Mouse (Mus musculus): ENCODE data around the gene Olfr96. TPM values are rescaled to one million over a fixed set of nuclear protein-coding genes. Genes with fewer than 3 reads are reported as not detected.

The Olfr96 gene
- polyA plus RNA-seq (2015; fragmentation: Nextera tagmentation; extraction: Ambion mirVana), result not detected in 2 replicates

- Histone ChIP-seq H3K27me3 (peaks cover 7% of the 10 kb centered on the region; the same call in 1 of the 2 replicates), H3K4me3 (replicated peaks) (no peak within 1 kb of the TSS), H3K9ac (no peak within 1 kb of the TSS), H3K27ac (no peak within 1 kb of the TSS), H3K36me3 (no peaks in the 10 kb centered on the region), H3K4me2 (no peak within 1 kb of the TSS), H3K9me3 (replicated peaks) (no peaks in the 10 kb centered on the region; the same call in 1 of the 2 replicates), H3K4me1 (no peaks in the 10 kb centered on the region)
- WGBS, result 57% methylated on average over 4 of the region's 4 CpGs
- ATAC-seq (replicated peaks; ENCODE audit: low FRiP score), result no peak
Measured at GRCm38 (mm10) chr17:37219846-37220245, at the start of gene Olfr96. TSS of gene Olfr96 (plus strand) at chr17:37220146.

DNA sequence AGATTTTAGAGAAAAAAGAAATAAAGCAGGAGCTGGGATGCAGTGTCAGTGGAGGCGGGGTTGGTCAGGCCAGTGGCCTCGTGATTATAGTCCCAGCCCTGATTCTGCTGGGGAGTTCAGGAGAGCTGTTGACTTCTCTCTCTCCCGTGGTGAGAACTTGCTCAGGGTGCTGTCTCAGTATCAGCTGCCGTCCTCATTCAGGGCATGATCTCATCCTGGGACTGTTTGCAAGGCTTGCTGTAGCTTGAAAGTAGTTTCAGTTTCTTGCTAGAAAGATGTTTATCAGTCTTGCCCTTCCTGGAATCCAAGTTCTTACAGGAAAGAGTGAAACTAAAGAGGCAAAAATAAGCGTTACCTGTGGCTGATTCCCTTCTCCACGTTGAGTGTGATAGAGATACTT, 34.5 kb upstream of the Olfr96 start:
- no peaks in the 10 kb centered on the region for H3K9me3 ChIP-seq (replicated peaks)
- ATAC-seq (replicated peaks; ENCODE audit: low FRiP score), result no peak
- H3K27me3 ChIP-seq, result 0 out of 2 replicates have a peak, but pooled peaks cover 3% of the 10 kb centered on the region
- no peaks in the 10 kb centered on the region for H3K36me3 ChIP-seq
- H3K27ac ChIP-seq, result no peak overlapping the region
- H3K4me1 ChIP-seq, result no peaks in the 10 kb centered on the region
- no peak overlapping the region for H3K9ac ChIP-seq
- WGBS, result 38% methylated on average over 6 of the region's 6 CpGs
- H3K4me3 ChIP-seq (replicated peaks), result no peak overlapping the region
- H3K4me2 ChIP-seq, result no peak overlapping the region

DNA sequence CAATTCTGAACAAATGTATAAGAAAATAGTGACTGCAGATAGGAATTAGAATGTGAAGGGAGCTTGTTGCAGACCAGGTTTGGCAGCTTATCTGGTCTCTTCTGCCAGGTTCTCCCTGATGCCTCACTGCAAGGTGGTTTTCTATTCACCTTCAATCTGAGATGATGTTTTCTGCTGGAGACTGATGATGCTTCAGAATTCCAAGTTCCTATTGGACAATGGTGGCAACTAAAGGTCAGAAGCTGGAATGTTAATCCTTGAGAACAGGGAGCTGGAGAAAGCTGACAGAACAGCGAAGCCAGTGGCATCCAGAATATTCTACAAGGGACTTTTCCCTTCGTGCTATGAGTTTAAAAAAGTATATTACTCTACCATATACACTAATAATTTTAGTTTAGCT, 29.2 kb upstream of the Olfr96 start:
- Histone ChIP-seq H3K9ac (no peak overlapping the region), H3K4me1 (no peaks in the 10 kb centered on the region), H3K4me2 (no peak overlapping the region), H3K27me3 (peaks cover 14% of the 10 kb centered on the region), H3K9me3 (replicated peaks) (no peaks in the 10 kb centered on the region), H3K36me3 (no peaks in the 10 kb centered on the region), H3K27ac (no peak overlapping the region), H3K4me3 (replicated peaks) (no peak overlapping the region)
- 48% methylated on average over 2 of the region's 2 CpGs for WGBS
- no peak for ATAC-seq (replicated peaks; ENCODE audit: low FRiP score)

GRCm38 (mm10) chr17:37193032-37193431, 26.9 kb upstream of the Olfr96 start:
- Histone ChIP-seq H3K36me3 (no peaks in the 10 kb centered on the region), H3K27me3 (peaks cover 37% of the 10 kb centered on the region), H3K4me2 (no peak overlapping the region), H3K4me3 (replicated peaks) (no peak overlapping the region), H3K27ac (no peak overlapping the region), H3K9me3 (replicated peaks) (no peaks in the 10 kb centered on the region), H3K4me1 (peaks cover 11% of the 10 kb centered on the region; the same call in 1 of the 2 replicates), H3K9ac (no peak overlapping the region)
- ATAC-seq (replicated peaks; ENCODE audit: low FRiP score), result no peak

- ATAC-seq (replicated peaks; ENCODE audit: low FRiP score), result no peak
- H3K9me3 ChIP-seq (replicated peaks), result no peaks in the 10 kb centered on the region
- no peak within 1 kb of the TSS for H3K9ac ChIP-seq
- WGBS, result 82% methylated on average over 2 of the region's 2 CpGs
- peaks cover 11% of the 10 kb centered on the region; the same call in 1 of the 2 replicates for H3K4me1 ChIP-seq
- H3K36me3 ChIP-seq, result no peaks in the 10 kb centered on the region
- no peak within 1 kb of the TSS for H3K4me3 ChIP-seq (replicated peaks)
- peaks cover 43% of the 10 kb centered on the region for H3K27me3 ChIP-seq
- no peak within 1 kb of the TSS for H3K27ac ChIP-seq
- no peak within 1 kb of the TSS for H3K4me2 ChIP-seq
Measured at GRCm38 (mm10) chr17:37193656-37194055, 26.3 kb upstream of the Olfr96 start, which contains the start of gene Ubd. TSS of gene Ubd (plus strand) at chr17:37193892.

DNA sequence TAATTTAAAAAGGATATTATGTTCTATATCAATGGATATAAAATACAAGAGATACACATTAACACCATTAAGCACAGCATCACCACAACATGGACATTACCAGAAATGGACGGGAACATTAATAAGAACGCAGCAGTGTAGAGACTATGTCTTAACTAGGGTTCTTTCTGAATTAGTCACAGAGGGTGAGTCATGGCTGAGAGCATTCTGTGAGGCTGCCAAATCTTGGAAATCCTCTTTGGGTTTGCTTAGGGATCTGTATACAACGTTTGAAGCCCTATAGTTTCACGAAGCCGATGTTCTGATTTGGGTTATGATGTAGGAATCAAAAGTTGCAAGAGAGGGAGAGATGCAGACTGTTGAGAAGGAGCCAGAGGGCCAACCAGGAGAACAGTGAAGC, 25.2 kb upstream of the Olfr96 start:
- no peak for ATAC-seq (replicated peaks; ENCODE audit: low FRiP score)
- peaks cover 11% of the 10 kb centered on the region; the same call in 1 of the 2 replicates for H3K4me1 ChIP-seq
- WGBS, result 88% methylated on average over 5 of the region's 5 CpGs
- no peak overlapping the region for H3K4me2 ChIP-seq
- no peak overlapping the region for H3K9ac ChIP-seq
- no peaks in the 10 kb centered on the region for H3K9me3 ChIP-seq (replicated peaks)
- no peak overlapping the region for H3K27ac ChIP-seq
- no peaks in the 10 kb centered on the region for H3K36me3 ChIP-seq
- peaks cover 52% of the 10 kb centered on the region for H3K27me3 ChIP-seq
- no peak overlapping the region for H3K4me3 ChIP-seq (replicated peaks)

GRCm38 (mm10) chr17:37196845-37197724, 22.9 kb upstream of the Olfr96 start:
- Histone ChIP-seq H3K36me3 (no peaks in the 10 kb centered on the region), H3K4me3 (replicated peaks) (peak overlapping the region; percentile 48), H3K4me2 (peak overlapping the region; percentile 87), H3K9me3 (replicated peaks) (no peaks in the 10 kb centered on the region), H3K27ac (no peak overlapping the region), H3K27me3 (peaks cover 70% of the 10 kb centered on the region), H3K4me1 (peaks cover 11% of the 10 kb centered on the region; the same call in 1 of the 2 replicates), H3K9ac (no peak overlapping the region)
- ATAC-seq (replicated peaks; ENCODE audit: low FRiP score), result peak; percentile 93
- WGBS, result under 1% methylated on average over 77 of the region's 77 CpGs

- H3K27me3 ChIP-seq, result peaks cover 58% of the 10 kb centered on the region
- no peaks in the 10 kb centered on the region for H3K36me3 ChIP-seq
- H3K9me3 ChIP-seq (replicated peaks), result no peaks in the 10 kb centered on the region
- peaks cover 11% of the 10 kb centered on the region; the same call in 1 of the 2 replicates for H3K4me1 ChIP-seq
- no peak for ATAC-seq (replicated peaks; ENCODE audit: low FRiP score)
- H3K27ac ChIP-seq, result no peak within 1 kb of the TSS
- no peak within 1 kb of the TSS for H3K9ac ChIP-seq
- no peak within 1 kb of the TSS for H3K4me3 ChIP-seq (replicated peaks)
- H3K4me2 ChIP-seq, result no peak within 1 kb of the TSS
- WGBS, result 73% methylated on average over 2 of the region's 2 CpGs
Measured at GRCm38 (mm10) chr17:37200894-37201293, 19.1 kb upstream of the Olfr96 start, which contains the start of gene Olfr94. TSS of gene Olfr94 (minus strand) at chr17:37200994.

GRCm38 (mm10) chr17:37203206-37203916, 16.6 kb upstream of the Olfr96 start:
- WGBS, result under 1% methylated on average over 4 of the region's 4 CpGs
- H3K4me2 ChIP-seq, result no peak overlapping the region
- H3K4me1 ChIP-seq, result no peaks in the 10 kb centered on the region
- H3K4me3 ChIP-seq (replicated peaks), result no peak overlapping the region
- no peaks in the 10 kb centered on the region for H3K9me3 ChIP-seq (replicated peaks)
- no peaks in the 10 kb centered on the region for H3K36me3 ChIP-seq
- ATAC-seq (replicated peaks; ENCODE audit: low FRiP score), result peak; percentile 76
- no peak overlapping the region for H3K9ac ChIP-seq
- H3K27ac ChIP-seq, result no peak overlapping the region
- peaks cover 39% of the 10 kb centered on the region for H3K27me3 ChIP-seq

GRCm38 (mm10) chr17:37203917-37204236, 16.1 kb upstream of the Olfr96 start:
- Histone ChIP-seq H3K4me3 (replicated peaks) (no peak overlapping the region), H3K9ac (no peak overlapping the region), H3K27me3 (peaks cover 34% of the 10 kb centered on the region), H3K4me2 (no peak overlapping the region), H3K4me1 (no peaks in the 10 kb centered on the region), H3K9me3 (replicated peaks) (no peaks in the 10 kb centered on the region), H3K27ac (no peak overlapping the region), H3K36me3 (no peaks in the 10 kb centered on the region)
- no peak for ATAC-seq (replicated peaks; ENCODE audit: low FRiP score)
- 42% methylated on average over 3 of the region's 3 CpGs for WGBS

DNA sequence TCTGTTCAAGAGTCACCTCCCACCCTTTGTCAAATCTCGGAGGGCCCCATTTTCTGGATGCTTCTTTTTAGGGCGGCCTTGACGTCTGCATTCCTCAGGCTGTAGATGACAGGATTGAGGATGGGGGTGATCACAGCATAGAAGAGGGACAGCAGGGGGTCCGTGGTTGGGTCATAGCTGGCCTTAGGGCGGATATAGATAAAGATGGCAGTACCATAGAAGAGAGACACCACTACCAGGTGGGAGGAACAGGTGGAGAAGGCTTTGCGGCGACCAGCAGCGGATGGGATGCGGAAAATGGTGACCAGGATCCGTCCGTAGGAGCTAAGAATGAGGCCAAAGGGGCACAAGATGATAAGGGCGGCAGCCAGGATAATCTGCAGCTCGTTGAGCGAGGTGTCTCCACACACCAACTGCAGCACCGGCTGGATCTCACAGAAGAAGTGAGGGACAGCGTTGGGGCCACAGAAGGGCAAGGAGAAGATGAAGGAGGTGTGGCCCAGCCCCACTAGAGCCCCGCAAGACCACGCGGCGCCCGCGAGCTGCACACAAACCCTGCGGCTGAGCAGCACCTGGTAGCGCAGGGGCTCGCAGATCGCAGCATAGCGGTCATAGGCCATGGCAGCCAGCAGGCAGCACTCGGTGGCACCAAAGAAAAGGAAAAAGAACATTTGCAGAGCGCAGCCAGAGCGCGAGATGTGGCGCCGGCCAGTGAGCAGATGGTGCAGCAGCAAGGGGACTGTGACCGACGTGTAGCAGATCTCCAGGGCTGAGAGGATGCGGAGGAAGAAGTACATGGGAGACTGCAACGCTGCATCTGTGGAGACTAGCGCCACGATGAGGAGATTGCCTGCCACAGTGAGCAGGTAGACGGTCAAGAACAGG, 8.8 kb upstream of the Olfr96 start:
- Histone ChIP-seq H3K4me3 (replicated peaks) (peak overlapping the region; percentile 13; the same call in 1 of the 2 replicates), H3K27ac (no peak overlapping the region), H3K4me2 (peak overlapping the region; percentile 43), H3K36me3 (no peaks in the 10 kb centered on the region), H3K4me1 (no peaks in the 10 kb centered on the region), H3K27me3 (peaks cover 28% of the 10 kb centered on the region), H3K9ac (no peak overlapping the region), H3K9me3 (replicated peaks) (no peaks in the 10 kb centered on the region)
- no peak for ATAC-seq (replicated peaks; ENCODE audit: low FRiP score)
- 20% methylated on average over 40 of the region's 40 CpGs for WGBS

All from kidney, embryonic 15.5 days (tissue).